ENCODE assay signal across 1 mouse cellular context in the genomic region with DNA sequence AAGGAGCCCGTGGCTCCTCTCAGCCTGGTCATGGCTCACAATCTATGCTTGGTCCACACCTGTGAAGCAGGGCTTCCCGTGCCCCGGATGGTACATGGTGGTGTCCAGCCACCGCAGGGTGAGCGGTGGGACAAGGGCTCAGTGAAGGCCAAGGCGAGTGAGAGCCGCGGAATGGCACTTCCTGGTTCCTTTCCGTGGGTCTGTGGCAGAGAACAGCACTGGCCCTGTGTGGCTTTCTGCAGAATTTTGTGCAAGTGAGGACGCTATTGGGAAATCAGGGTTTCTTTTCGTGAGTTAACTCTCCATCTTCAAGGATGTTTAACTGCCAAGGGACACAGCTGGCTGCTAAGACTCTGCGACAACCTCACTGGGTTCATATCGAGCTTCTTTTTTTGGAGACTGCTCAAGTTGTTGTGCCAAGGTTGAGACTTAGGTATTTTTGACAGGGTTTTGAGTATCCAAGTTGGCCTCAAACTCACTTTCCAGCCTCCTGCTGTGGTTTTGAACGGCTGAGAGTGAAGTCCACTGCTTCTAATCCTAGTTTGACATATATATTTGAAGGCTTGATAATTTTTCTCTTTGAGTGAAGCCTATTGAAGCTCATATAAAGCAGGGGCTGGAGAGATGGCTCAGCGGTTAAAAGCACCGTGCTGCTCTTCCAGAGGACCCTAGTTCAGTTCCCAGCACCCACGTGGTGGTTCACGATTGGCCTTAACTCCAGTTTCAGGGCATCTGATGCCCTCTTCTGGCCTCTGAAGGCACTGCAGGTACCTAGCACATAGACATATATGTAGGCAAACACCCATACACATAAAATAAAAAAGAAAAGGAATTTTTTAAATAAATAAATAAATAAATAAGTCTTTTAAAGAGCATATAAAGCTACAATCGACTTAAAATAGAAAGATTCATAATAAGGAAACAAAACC.
TF ChIP-seq lines count a peak whose summit lies in the region.

No protein-coding gene starts in this region.

TF ChIP-seq in MEL, 35 proteins besides CTCF, POLR2A, EP300 and RAD21:
- TF ChIP-seq POLR2AphosphoS2 (IDR thresholded peaks at IDR 0.05; ENCODE audit: low read length) = no peak
- TF ChIP-seq TCF12 (IDR thresholded peaks at IDR 0.05; ENCODE audit: low read depth, low read length) = no peak
- no peak for TF ChIP-seq E2F4 (IDR thresholded peaks at IDR 0.05; ENCODE audit: borderline replicate concordance, low read depth, low read length)
- no peak for TF ChIP-seq HCFC1 (IDR thresholded peaks at IDR 0.05; ENCODE audit: low read depth, low read length)
- TF ChIP-seq MEF2A (IDR thresholded peaks at IDR 0.05; ENCODE audit: extremely low read depth, insufficient replicate concordance, low read depth, low read length, poor library complexity, severe bottlenecking) = no peak
- no peak for TF ChIP-seq TAL1 (IDR thresholded peaks at IDR 0.05; ENCODE audit: low read length)
- TF ChIP-seq ZNF384 (IDR thresholded peaks at IDR 0.05; ENCODE audit: low read depth, low read length) = no peak
